Mouse (Mus musculus) C2C12 (cell line): Measurements from ENCODE around the gene Wap. TPM values are rescaled to one million over a fixed set of nuclear protein-coding genes. Genes with fewer than 3 reads are reported as not detected.

ENCODE experiments used
- H3K27me3 ChIP-seq: one replicate; pipeline ENCODE4 v1.6.1; 2011; ENCODE audit not compliant: control insufficient read depth, insufficient read depth, insufficient read length
- H3K36me3 ChIP-seq: one replicate; pipeline ENCODE4 v1.6.1; 2011; ENCODE audit not compliant: control insufficient read depth, insufficient read depth
- H3K4me3 ChIP-seq: one replicate; pipeline ENCODE4 v1.5.1; 2011; ENCODE audit warnings: mild to moderate bottlenecking, control low read depth; ENCODE audit not compliant: poor library complexity, insufficient read depth, severe bottlenecking
- H3K79me2 ChIP-seq: one replicate; pipeline ENCODE4 v1.6.1; 2011; ENCODE audit not compliant: control insufficient read depth, insufficient read depth
- H3K79me3 ChIP-seq: one replicate; pipeline ENCODE4 v1.6.1; 2011; ENCODE audit warnings: low read depth, control low read depth
- H3ac ChIP-seq: one replicate; pipeline ENCODE3; 2011; ENCODE audit warnings: low read depth; ENCODE audit not compliant: control insufficient read depth, insufficient read length
- CEBPB ChIP-seq: IDR thresholded peaks from one replicate; pipeline ENCODE4 v1.6.1; 2011; ENCODE audit warnings: low read depth, mild to moderate bottlenecking, control low read depth, moderate library complexity
- CTCF ChIP-seq: IDR thresholded peaks from one replicate; pipeline ENCODE4 v1.5.1; 2011; ENCODE audit not compliant: control insufficient read depth, insufficient read depth, insufficient read length
- FOSL1 ChIP-seq: IDR thresholded peaks from one replicate; pipeline ENCODE4 v1.8.0; 2011; ENCODE audit warnings: mild to moderate bottlenecking, low read length; ENCODE audit not compliant: poor library complexity, insufficient read depth, severe bottlenecking
- MAX ChIP-seq: IDR thresholded peaks from one replicate; pipeline ENCODE4 v1.6.1; 2011; ENCODE audit warnings: mild to moderate bottlenecking, control low read depth
- MYOD1 ChIP-seq: IDR thresholded peaks from one replicate; pipeline ENCODE4 v1.6.1; 2011; ENCODE audit warnings: low read depth; ENCODE audit not compliant: control insufficient read depth, insufficient read length
- MYOG ChIP-seq: IDR thresholded peaks from one replicate; pipeline ENCODE4 v1.6.1; 2011; ENCODE audit not compliant: control insufficient read depth, insufficient read length; ENCODE audit errors: extremely low read depth
- USF1 ChIP-seq: IDR thresholded peaks from one replicate; pipeline ENCODE4 v1.6.1; 2011; ENCODE audit warnings: low read depth, mild to moderate bottlenecking, control low read depth, moderate library complexity
- polyA plus RNA-seq: library from polyadenylated mRNA; unstranded; fragments of >200 nt; fragmentation: generic; extraction: Trizol; gene quantifications from one replicate; pipeline ENCODE4 v1.2.1, GENCODE M21; 2012; ENCODE audit warnings: missing spikeins

Gene Wap
- polyA plus RNA-seq, 1 experiment: not detected

GRCm38 (mm10) chr11:6585748-6586147, 52.7 kb downstream of the Wap start:
- Histone ChIP-seq H3K4me3 (no peak overlapping the region), H3K79me3 (peaks cover 6% of the 10 kb centered on the region), H3K27me3 (no peaks in the 10 kb centered on the region), H3ac (no peak overlapping the region), H3K79me2 (peaks cover 25% of the 10 kb centered on the region), H3K36me3 (peaks cover 73% of the 10 kb centered on the region)
- TF ChIP-seq FOSL1: no peak
- TF ChIP-seq CEBPB: no peak
- no peak for TF ChIP-seq MYOD1
- no peak for TF ChIP-seq MAX
- no peak for TF ChIP-seq CTCF
- no peak for TF ChIP-seq MYOG
- TF ChIP-seq USF1: no peak

Other genes starting within 250 kb of the Wap start
- gene Zmiz2, start 249.6 kb downstream of the Wap start, polyA plus RNA-seq: 33.0 TPM
- 4,929 TPM for gene Ppia, start 223.2 kb downstream of the Wap start, polyA plus RNA-seq
- gene H2afv, start 194.2 kb downstream of the Wap start, polyA plus RNA-seq: 153 TPM
- 41.0 TPM for gene Purb, start 162.7 kb downstream of the Wap start, polyA plus RNA-seq
- gene Myo1g, start 117.7 kb downstream of the Wap start, polyA plus RNA-seq: 0.04 TPM
- gene Ccm2, start 91.8 kb downstream of the Wap start, polyA plus RNA-seq: 90.7 TPM
- 0.96 TPM for gene Nacad, start 32.6 kb downstream of the Wap start, polyA plus RNA-seq
- gene Tbrg4, start 12.6 kb downstream of the Wap start, polyA plus RNA-seq: 116 TPM
- 0.05 TPM for gene Ramp3, start 19.9 kb upstream of the Wap start, polyA plus RNA-seq
- not detected for gene Gm11983, start 199.0 kb upstream of the Wap start, polyA plus RNA-seq